Mouse (Mus musculus): Measurements from ENCODE around the gene Inpp5k.

- TF ChIP-seq CTCF (conservative IDR thresholded peaks at IDR 0.05; ENCODE audit: low read length): no peak
- TF ChIP-seq POU5F1 (IDR thresholded peaks at IDR 0.05; ENCODE audit: borderline replicate concordance, low read length): no peak
- TF ChIP-seq NANOG (IDR thresholded peaks at IDR 0.05; ENCODE audit: borderline replicate concordance, low read length): no peak
Observed at GRCm38 (mm10) chr11:75596726-75597255, 34.0 kb upstream of the Inpp5k start.

All from E14TG2a.4 (cell line).